Mouse (Mus musculus): ENCODE data around the gene Cdh20. TPM values are rescaled to one million over a fixed set of nuclear protein-coding genes. Genes with fewer than 3 reads are reported as not detected.
"Not testable (repeated sequence)": the region's sequence is repeated elsewhere in the genome, so short reads cannot be mapped to it uniquely, and the experiment has no call there.

The Cdh20 gene
- total RNA-seq, 2 experiments from 2014 or later, result 19.1 to 19.2 TPM

- TF ChIP-seq CTCF (IDR thresholded peaks at IDR 0.05), result no peak
- no peak overlapping the region for H3K4me3 ChIP-seq
- intact Hi-C loops (cut with DNase I), result no loop called here
- DNase-seq (ENCODE audit: extremely low spot score in 1 of 2, low spot score in 2 of 2), result no peak
- no peak overlapping the region for H3K27ac ChIP-seq
These were observed 149.0 kb downstream of the Cdh20 start for GRCm38 (mm10) chr1:104917307-104917836.

DNA sequence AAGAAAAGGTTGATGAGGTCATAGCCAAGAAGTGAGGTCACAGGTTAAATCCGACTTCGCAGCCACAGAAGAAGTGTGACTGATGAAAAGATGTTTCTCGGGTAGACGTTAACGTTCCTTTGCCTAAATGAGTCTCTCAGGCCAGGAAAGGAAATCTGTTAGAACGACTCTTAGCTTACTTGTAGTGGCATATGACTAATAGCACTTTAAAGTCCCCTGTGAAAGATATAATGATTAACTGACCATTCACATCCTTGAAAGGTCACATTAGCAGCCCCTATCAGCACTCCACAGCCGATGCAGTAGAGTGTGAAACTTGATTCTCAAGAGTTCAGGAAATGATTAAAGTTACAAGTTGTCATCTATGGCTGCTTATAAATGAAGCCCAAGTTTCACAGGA lies 164.7 kb downstream of the Cdh20 start:
- intact Hi-C loops (cut with DNase I), result no loop called here
- no peak overlapping the region for H3K27ac ChIP-seq
- DNase-seq (ENCODE audit: extremely low spot score in 1 of 2, low spot score in 2 of 2), result no peak
- TF ChIP-seq CTCF (IDR thresholded peaks at IDR 0.05), result no peak
- no peak overlapping the region for H3K4me3 ChIP-seq

- no peak for TF ChIP-seq CTCF (IDR thresholded peaks at IDR 0.05)
- H3K4me3 ChIP-seq, result no peak overlapping the region
- H3K27ac ChIP-seq, result no peak overlapping the region
- no peak for DNase-seq (ENCODE audit: extremely low spot score in 1 of 2, low spot score in 2 of 2)
- intact Hi-C loops (cut with DNase I), result no loop called here
These were observed 168.6 kb downstream of the Cdh20 start for GRCm38 (mm10) chr1:104936966-104937365.

DNA sequence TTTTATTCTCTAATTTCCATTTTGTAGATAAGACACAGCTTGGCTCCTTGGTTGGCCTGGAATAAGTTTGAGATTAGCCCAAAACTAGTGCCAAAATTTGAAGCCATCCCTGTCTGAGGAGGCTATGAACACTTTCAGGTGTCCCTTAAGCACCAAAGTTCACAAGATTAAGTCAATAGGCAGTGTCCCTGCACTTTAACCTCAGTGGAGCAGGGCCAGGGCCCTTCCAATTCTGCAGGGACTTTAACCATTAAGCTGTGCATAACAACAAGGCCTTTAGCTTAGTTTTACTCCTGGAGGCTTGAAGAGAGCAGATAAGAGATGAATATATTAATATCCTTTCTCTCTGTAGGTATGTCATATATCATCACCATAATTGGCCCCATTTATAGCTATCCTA lies 170.8 kb downstream of the Cdh20 start:
- DNase-seq (ENCODE audit: extremely low spot score in 1 of 2, low spot score in 2 of 2), result no peak
- intact Hi-C loops (cut with DNase I), result no loop called here
- Histone ChIP-seq H3K27ac (no peak overlapping the region), H3K4me3 (no peak overlapping the region)
- no peak for TF ChIP-seq CTCF (IDR thresholded peaks at IDR 0.05)

- intact Hi-C loops (cut with DNase I), result loop anchor here (1.0 to 10.0 kb wide), 4 partner anchors 187 to 1150 kb away; no protein-coding TSS in a partner anchor
- H3K27ac ChIP-seq, result no peak overlapping the region
- peak; percentile 76 for TF ChIP-seq CTCF (IDR thresholded peaks at IDR 0.05)
- DNase-seq (ENCODE audit: extremely low spot score in 1 of 2, low spot score in 2 of 2), result peak; percentile 32 to 50
- H3K4me3 ChIP-seq, result no peak overlapping the region
These were observed 176.3 kb downstream of the Cdh20 start for GRCm38 (mm10) chr1:104944470-104945109.

GRCm38 (mm10) chr1:104945110-104945489 lies 176.8 kb downstream of the Cdh20 start:
- no peak overlapping the region for H3K27ac ChIP-seq
- intact Hi-C loops (cut with DNase I), result loop anchor here (10.0 kb wide), 1 partner anchor 1150 kb away; no protein-coding TSS in a partner anchor
- no peak overlapping the region for H3K4me3 ChIP-seq
- no peak for DNase-seq (ENCODE audit: extremely low spot score in 1 of 2, low spot score in 2 of 2)
- no peak for TF ChIP-seq CTCF (IDR thresholded peaks at IDR 0.05)

- not testable (repeated sequence) for DNase-seq (ENCODE audit: extremely low spot score in 1 of 2, low spot score in 2 of 2); H3K4me3 ChIP-seq; H3K27ac ChIP-seq
- intact Hi-C loops (cut with DNase I), result loop anchor here (10.0 kb wide), 1 partner anchor 1155 kb away; no protein-coding TSS in a partner anchor
These were observed 181.3 kb downstream of the Cdh20 start for GRCm38 (mm10) chr1:104949640-104950039.

- Histone ChIP-seq H3K27ac (no peak overlapping the region), H3K4me3 (no peak overlapping the region)
- DNase-seq (ENCODE audit: extremely low spot score in 1 of 2, low spot score in 2 of 2), result no peak
- no peak for TF ChIP-seq CTCF (IDR thresholded peaks at IDR 0.05)
- intact Hi-C loops (cut with DNase I), result no loop called here
These were observed 188.7 kb downstream of the Cdh20 start for GRCm38 (mm10) chr1:104957046-104957445.

- no peak for TF ChIP-seq CTCF (IDR thresholded peaks at IDR 0.05)
- intact Hi-C loops (cut with DNase I), result no loop called here
- H3K27ac ChIP-seq, result no peak overlapping the region
- no peak for DNase-seq (ENCODE audit: extremely low spot score in 1 of 2, low spot score in 2 of 2)
- H3K4me3 ChIP-seq, result no peak overlapping the region
These were observed 193.3 kb downstream of the Cdh20 start for GRCm38 (mm10) chr1:104961670-104962069.

DNA sequence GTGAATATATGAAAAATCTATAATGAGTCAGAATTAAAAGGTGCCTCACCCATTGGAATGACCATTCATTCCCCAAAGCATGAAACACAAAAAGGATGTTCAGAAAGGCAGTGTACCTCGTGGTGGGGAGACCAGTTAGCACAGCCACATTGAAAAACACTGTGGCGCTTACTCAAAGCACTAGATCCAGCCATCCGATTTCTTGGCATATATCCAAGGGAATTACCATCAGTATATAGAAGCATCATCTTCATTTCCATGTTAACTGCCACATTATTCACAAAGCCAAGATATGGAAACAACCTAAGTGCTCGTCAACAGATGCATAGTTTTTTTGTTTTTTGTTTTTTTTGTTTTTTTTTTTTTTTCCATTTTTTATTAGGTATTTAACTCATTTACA lies 193.9 kb downstream of the Cdh20 start:
- H3K27ac ChIP-seq, result no peak overlapping the region
- no peak for TF ChIP-seq CTCF (IDR thresholded peaks at IDR 0.05)
- H3K4me3 ChIP-seq, result no peak overlapping the region

DNA sequence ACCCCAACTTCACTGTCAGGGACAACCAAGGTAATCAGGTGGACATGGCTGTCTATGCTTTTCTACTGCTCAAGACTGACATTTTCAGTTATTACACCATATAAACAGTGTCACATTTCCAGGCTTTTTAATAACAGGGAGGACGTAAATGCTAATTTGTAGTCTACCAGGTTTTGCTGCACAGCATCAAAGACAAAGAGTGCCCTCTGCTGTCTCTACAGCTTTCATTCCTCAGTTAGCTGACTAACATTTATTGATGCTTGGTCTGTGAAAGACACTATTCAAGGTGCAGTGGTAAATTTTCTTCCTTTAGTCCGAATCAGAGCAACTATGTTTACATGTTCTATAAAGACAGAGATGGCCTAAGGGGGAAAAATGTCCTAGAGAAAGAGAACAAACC lies 210.7 kb downstream of the Cdh20 start:
- intact Hi-C loops (cut with DNase I), result loop anchor here (2.0 kb wide), 2 partner anchors 992 to 1178 kb away; no protein-coding TSS in a partner anchor
- Histone ChIP-seq H3K4me3 (no peak overlapping the region), H3K27ac (no peak overlapping the region)
- no peak for DNase-seq (ENCODE audit: extremely low spot score in 1 of 2, low spot score in 2 of 2)
- TF ChIP-seq CTCF (IDR thresholded peaks at IDR 0.05), result peak; percentile 67

More for the DNA sequence above, 193.9 kb downstream of the Cdh20 start:
- no peak for DNase-seq (ENCODE audit: extremely low spot score in 1 of 2, low spot score in 2 of 2)
- intact Hi-C loops (cut with DNase I), result no loop called here

- H3K4me3 ChIP-seq, result no peak overlapping the region
- no peak for TF ChIP-seq CTCF (IDR thresholded peaks at IDR 0.05)
- H3K27ac ChIP-seq, result no peak overlapping the region; the same call in 1 of the 2 replicates
- no peak for DNase-seq (ENCODE audit: extremely low spot score in 1 of 2, low spot score in 2 of 2)
- intact Hi-C loops (cut with DNase I), result no loop called here
These were observed 211.9 kb downstream of the Cdh20 start for GRCm38 (mm10) chr1:104980273-104980672.
